Mouse (Mus musculus): ENCODE results near the gene Tmem131. TPM values are rescaled to one million over a fixed set of nuclear protein-coding genes. Genes with fewer than 3 reads are reported as not detected.
"Not testable (repeated sequence)": the region's sequence is repeated elsewhere in the genome, so short reads cannot be mapped to it uniquely, and the experiment has no call there.

Gene Tmem131
- polyA plus RNA-seq, 1 experiment from 2014 or later, result 12.1 TPM

DNA sequence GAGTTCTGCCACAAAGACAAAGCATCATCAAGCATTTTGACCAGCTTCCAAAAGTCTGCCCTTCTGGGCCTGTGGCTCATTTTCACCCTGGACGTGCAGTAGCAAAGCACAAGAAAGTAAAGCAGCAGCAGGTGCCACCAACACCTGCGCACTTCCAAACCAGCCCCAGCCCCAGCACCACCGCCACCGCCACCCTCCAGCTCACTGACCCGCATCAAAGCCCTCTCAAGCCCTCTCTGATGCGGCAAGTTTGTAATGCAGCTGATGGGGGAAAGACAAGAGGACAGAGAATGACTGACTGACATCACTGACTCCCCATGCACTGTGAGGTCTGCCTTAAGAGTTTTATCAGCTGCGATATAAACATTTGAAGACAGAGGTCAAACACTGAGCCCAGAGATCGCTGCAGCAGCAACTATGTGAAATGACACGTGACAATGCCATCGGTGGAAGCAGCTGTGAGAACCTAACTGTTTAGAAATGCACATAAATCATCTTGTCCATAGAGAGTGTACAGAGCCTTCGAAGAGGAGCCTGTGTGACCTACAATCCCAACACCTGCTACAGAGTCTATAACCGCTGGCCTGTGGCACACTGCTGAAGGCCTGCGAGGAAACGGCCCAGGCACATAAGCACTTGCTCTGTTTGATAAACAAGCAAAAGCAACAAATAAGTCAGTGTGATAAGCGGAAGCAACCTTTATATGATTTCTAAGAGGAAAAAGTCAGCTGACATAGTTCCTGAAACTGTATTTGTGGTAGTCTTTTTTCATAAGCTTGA is 21.7 kb downstream of the Tmem131 start:
- 71% methylated on average over 15 of the region's 15 CpGs for WGBS
- no peaks in the 10 kb centered on the region for H3K36me3 ChIP-seq
- H3K27me3 ChIP-seq (ENCODE audit: insufficient read depth, poor library complexity, severe bottlenecking), result no peaks in the 10 kb centered on the region
- H3K9me3 ChIP-seq, result no peaks in the 10 kb centered on the region
- no peak overlapping the region for H3K4me3 ChIP-seq
- H3K27ac ChIP-seq, result peak overlapping the region; percentile 42; the same call in 1 of the 2 replicates
- DNase-seq (ENCODE audit: low spot score), result no peak
- H3K4me1 ChIP-seq, result peaks cover 74% of the 10 kb centered on the region

DNA sequence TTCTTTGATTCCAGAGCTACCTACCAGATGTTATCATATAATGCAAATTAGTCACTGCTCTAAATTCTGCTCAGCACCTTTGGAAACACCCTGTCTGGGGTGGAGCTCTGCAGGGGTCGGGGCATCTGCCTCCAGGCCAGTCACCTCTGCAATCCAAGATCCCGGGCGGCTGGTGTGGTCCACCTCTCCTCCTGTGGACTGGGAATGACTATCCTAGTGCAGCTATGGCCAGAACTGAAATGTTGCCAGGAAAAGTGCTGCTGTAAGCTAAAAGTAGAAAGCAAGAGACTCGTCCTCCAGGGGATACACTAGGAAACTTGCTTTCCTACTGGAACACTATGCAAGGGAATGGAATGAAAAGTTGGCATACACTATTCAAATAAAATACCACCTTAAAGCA is 22.7 kb downstream of the Tmem131 start:
- H3K4me3 ChIP-seq, result no peak overlapping the region; the same call in 1 of the 2 replicates
- no peaks in the 10 kb centered on the region for H3K27me3 ChIP-seq (ENCODE audit: insufficient read depth, poor library complexity, severe bottlenecking)
- H3K36me3 ChIP-seq, result no peaks in the 10 kb centered on the region
- H3K9me3 ChIP-seq, result no peaks in the 10 kb centered on the region
- H3K4me1 ChIP-seq, result peaks cover 68% of the 10 kb centered on the region
- WGBS, result 21% methylated on average over 4 of the region's 4 CpGs
- no peak for DNase-seq (ENCODE audit: low spot score)
- H3K27ac ChIP-seq, result peak overlapping the region; percentile 63

DNA sequence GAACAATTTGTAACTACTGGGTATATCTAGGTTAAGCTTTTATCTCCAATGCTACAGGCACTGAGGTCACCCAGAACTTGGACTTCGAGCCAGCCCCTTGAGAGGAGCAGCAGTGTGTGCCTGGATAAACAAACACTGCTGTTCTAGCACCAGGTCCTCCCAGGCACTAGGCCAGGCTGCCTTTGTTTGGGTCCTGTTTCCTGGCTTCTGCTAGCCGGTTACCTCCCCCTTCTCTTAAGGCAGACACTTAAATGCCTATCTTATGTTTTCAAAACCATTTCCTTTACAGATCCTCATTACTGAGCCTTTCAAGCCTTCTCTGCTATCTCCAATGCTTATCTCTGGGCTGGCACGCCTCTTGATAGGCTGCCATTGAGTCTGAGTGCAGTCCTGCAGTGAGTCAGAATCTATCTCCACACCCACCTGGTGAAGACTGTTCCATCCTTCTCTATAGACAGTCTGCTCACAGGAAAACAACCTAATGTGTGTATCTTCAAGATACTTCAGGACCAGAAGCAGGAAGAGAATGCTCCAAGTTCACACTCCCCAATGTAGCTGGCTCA is 23.2 kb downstream of the Tmem131 start:
- Histone ChIP-seq H3K4me3 (no peak overlapping the region; the same call in 1 of the 2 replicates), H3K4me1 (peaks cover 71% of the 10 kb centered on the region), H3K27ac (peak overlapping the region; percentile 63), H3K9me3 (no peaks in the 10 kb centered on the region), H3K36me3 (no peaks in the 10 kb centered on the region), H3K27me3 (ENCODE audit: insufficient read depth, poor library complexity, severe bottlenecking) (no peaks in the 10 kb centered on the region)
- 6% methylated on average over 3 of the region's 3 CpGs for WGBS
- peak; percentile 92 for DNase-seq (ENCODE audit: low spot score)

DNA sequence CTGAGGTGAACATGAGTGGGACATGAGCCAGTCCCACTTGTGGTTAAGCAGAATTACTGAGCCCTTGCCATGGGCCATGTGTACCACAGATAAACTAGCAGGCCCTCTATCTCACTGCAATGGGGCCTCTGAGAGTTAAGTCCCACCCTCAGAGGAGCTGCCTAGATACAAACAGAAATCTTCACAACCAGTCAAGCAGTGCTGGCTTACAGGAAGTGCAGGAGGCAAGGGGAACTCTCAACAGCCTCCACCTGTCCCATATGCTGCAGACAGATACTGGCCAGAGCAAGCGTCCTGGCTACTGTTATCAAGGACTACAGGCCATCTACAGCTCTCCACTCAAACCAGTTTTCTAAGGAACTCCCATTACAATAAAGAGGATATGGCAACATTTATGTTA is 23.7 kb downstream of the Tmem131 start:
- H3K27me3 ChIP-seq (ENCODE audit: insufficient read depth, poor library complexity, severe bottlenecking), result no peaks in the 10 kb centered on the region
- 9% methylated on average over 1 of the region's 1 CpGs for WGBS
- H3K36me3 ChIP-seq, result no peaks in the 10 kb centered on the region
- 0 out of 2 replicates have a peak overlapping the region, but pooled peaks have one; percentile 3 for H3K4me3 ChIP-seq
- peak; percentile 96 for DNase-seq (ENCODE audit: low spot score)
- H3K27ac ChIP-seq, result peak overlapping the region; percentile 63
- peaks cover 70% of the 10 kb centered on the region for H3K4me1 ChIP-seq
- no peaks in the 10 kb centered on the region for H3K9me3 ChIP-seq

DNA sequence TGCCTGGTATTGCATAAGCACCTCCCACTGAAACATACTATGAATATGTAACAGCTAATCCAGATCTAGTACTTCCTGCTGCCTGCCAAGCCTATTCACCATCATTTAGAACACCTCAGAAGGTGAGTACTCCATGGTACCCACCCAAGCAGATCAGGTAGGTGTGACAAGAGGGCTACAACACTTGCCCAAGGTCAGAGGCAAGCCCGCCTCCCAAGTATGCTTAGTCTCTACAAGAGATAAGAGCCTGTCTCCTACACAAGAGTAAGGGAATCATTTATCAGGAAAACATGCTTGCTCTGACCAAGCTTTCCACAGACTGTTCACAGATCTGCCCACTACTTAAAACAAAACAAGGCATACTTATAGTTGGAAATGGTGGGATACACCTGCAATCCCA is 26.0 kb downstream of the Tmem131 start:
- no peak overlapping the region for H3K4me3 ChIP-seq
- WGBS, result 24% methylated on average over 1 of the region's 1 CpGs
- no peaks in the 10 kb centered on the region for H3K27me3 ChIP-seq (ENCODE audit: insufficient read depth, poor library complexity, severe bottlenecking)
- no peak overlapping the region for H3K27ac ChIP-seq
- peaks cover 58% of the 10 kb centered on the region for H3K4me1 ChIP-seq
- no peaks in the 10 kb centered on the region for H3K36me3 ChIP-seq
- H3K9me3 ChIP-seq, result no peaks in the 10 kb centered on the region
- DNase-seq (ENCODE audit: low spot score), result no peak

DNA sequence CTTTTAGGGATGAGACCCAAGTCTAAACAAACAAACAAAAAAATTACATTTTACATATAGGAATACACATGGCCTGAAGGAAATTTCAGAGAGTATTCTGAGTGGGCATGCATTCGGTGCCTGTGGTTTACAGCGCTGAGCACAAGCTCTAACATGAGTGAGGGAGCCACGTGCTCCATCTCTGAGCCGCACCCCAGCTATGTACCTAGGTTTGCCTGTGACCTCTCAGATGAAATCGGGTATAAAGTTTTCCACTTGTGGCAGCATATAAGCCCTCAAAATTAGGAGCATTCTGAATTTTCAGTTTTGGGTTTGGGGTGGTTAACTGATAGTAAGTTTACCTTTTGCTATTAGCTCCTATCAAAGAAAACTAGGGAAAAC is 28.3 kb downstream of the Tmem131 start:
- 85% methylated on average over 5 of the region's 5 CpGs for WGBS
- DNase-seq (ENCODE audit: low spot score), result no peak
- 0 out of 2 replicates have a peak overlapping the region, but pooled peaks have one; percentile 29 for H3K27ac ChIP-seq
- no peaks in the 10 kb centered on the region for H3K36me3 ChIP-seq
- H3K9me3 ChIP-seq, result no peaks in the 10 kb centered on the region
- no peak overlapping the region for H3K4me3 ChIP-seq
- H3K27me3 ChIP-seq (ENCODE audit: insufficient read depth, poor library complexity, severe bottlenecking), result no peaks in the 10 kb centered on the region
- peaks cover 39% of the 10 kb centered on the region for H3K4me1 ChIP-seq

DNA sequence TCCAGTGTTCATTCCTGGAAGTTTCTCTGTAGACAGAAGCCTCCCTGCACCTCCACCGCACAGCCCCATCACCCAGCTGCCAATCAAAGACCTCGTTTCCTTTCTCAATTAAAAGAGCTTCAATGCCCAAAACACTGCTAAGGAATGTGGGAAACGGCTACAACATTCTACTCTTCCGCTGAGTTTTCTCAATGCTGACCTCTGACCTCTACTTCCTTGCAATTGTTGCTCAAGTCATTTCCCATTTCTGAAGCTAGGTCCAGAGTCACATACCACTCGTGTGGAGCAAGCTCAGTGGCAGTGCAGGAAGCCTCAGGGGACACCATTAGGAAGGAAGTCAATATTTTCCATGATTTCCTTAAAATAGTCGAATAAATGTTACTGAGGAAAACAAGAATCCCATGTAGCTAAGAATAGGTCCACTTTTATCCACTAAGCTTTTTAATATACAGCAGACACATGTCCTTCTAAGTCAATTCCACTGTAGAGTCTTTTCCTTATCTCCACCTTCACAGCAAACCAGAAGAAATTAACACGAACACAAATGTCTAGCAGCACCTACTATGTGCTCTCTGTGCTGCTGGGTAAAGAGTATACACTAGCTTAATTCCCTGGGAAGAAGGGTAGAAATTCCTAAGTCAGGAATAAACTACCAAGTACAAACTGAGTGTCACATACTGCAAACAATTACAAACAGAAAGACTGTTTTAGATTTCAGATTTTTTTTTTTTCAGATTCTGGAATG is 28.8 kb downstream of the Tmem131 start:
- Histone ChIP-seq H3K4me1 (peaks cover 33% of the 10 kb centered on the region), H3K9me3 (no peaks in the 10 kb centered on the region), H3K4me3 (no peak overlapping the region), H3K36me3 (no peaks in the 10 kb centered on the region), H3K27ac (no peak overlapping the region), H3K27me3 (ENCODE audit: insufficient read depth, poor library complexity, severe bottlenecking) (no peaks in the 10 kb centered on the region)
- WGBS, result 43% methylated on average over 7 of the region's 7 CpGs
- DNase-seq (ENCODE audit: low spot score), result no peak

DNA sequence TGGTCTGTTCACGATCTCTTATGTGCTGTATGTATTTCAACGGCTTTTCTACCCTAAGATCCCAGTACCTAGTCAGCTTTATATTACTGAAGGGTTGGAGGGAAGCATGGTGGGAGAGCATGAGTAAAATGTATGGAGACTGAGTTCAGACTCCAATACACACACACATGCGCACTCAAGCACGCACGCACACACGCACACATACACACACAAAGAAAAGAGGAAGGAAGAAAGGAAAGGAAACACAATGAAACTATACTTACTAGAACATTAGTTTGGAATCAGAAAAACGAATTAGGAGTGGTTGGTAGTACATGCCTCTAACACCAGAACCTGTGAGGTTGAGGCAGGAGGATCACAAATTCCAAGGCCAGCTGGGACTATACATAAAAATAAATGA is 29.7 kb downstream of the Tmem131 start:
- no peaks in the 10 kb centered on the region for H3K9me3 ChIP-seq
- 92% methylated on average over 7 of the region's 7 CpGs for WGBS
- no peak overlapping the region for H3K4me3 ChIP-seq
- H3K36me3 ChIP-seq, result no peaks in the 10 kb centered on the region
- H3K27me3 ChIP-seq (ENCODE audit: insufficient read depth, poor library complexity, severe bottlenecking), result no peaks in the 10 kb centered on the region
- DNase-seq (ENCODE audit: low spot score), result no peak
- H3K4me1 ChIP-seq, result peaks cover 25% of the 10 kb centered on the region
- H3K27ac ChIP-seq, result no peak overlapping the region

DNA sequence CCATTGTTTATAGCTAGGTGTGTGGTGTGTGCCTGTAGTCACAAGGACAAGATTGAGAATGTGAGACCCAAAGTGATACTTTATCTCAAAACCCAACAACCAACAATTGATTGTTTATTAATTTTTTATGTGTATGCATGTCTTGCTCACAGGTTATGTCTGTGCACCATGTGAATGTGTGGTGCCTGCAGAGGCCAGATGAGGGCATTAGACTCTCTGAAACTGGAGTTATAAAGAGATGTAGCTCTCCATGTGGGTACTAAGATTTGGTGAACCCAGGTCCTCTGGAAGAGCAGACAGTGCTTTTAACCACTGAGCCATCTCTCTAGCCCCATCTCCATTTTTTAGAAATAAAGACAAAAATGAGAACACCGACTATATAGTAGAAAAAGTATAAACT is 31.2 kb downstream of the Tmem131 start:
- whole genome bisulfite sequencing, result 91% methylated on average over 1 of the region's 1 CpGs
- Histone ChIP-seq H3K4me3 (no peak overlapping the region), H3K4me1 (peaks cover 10% of the 10 kb centered on the region), H3K27me3 (ENCODE audit: insufficient read depth, poor library complexity, severe bottlenecking) (no peaks in the 10 kb centered on the region), H3K36me3 (0 out of 2 replicates have a peak, but pooled peaks cover 1% of the 10 kb centered on the region), H3K27ac (no peak overlapping the region), H3K9me3 (no peaks in the 10 kb centered on the region)
- DNase-seq (ENCODE audit: low spot score), result no peak

DNA sequence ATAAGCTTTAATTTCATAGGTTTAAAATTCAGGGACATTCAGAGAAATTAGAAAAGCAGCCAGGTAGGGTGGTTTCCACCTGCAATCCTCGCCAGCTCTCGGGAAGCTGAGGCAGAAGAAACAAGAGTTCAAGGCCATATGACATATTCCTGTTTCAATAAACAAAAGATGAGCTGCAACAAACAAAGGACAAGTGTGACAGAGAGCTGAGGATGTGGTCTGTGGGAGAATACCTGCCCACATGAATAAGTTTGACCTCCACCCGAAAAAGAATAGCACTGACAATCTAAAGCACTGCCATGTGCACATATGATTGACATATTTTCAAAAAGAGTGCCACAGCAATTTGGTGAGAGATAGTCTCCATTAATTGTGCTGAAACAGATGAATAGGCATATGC is 31.9 kb downstream of the Tmem131 start:
- no peaks in the 10 kb centered on the region for H3K9me3 ChIP-seq
- 91% methylated on average over 3 of the region's 3 CpGs for WGBS
- DNase-seq (ENCODE audit: low spot score), result no peak
- no peaks in the 10 kb centered on the region for H3K27me3 ChIP-seq (ENCODE audit: insufficient read depth, poor library complexity, severe bottlenecking)
- H3K36me3 ChIP-seq, result 0 out of 2 replicates have a peak, but pooled peaks cover 5% of the 10 kb centered on the region
- H3K27ac ChIP-seq, result no peak overlapping the region
- no peak overlapping the region for H3K4me3 ChIP-seq
- H3K4me1 ChIP-seq, result peaks cover 9% of the 10 kb centered on the region; the same call in 1 of the 2 replicates

DNA sequence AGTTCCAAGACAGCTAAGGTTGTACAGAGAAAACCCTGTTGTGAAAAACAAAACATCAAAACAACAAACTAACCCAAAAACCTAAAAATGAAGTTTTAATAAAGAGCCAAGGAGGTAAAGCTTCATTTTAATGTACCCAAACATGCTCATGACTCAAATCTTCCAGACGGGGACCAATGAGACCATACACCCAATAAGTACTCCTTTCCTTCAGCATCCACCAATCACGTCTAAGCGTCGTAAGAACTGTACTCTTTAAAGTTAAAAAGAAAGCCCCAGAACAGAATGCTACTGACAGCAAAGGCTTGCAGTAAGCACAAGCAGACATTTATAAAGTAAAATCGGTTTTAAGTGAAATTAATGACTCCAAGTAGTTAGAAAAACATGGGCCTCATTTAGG is 33.1 kb downstream of the Tmem131 start:
- 87% methylated on average over 5 of the region's 5 CpGs for WGBS

DNA sequence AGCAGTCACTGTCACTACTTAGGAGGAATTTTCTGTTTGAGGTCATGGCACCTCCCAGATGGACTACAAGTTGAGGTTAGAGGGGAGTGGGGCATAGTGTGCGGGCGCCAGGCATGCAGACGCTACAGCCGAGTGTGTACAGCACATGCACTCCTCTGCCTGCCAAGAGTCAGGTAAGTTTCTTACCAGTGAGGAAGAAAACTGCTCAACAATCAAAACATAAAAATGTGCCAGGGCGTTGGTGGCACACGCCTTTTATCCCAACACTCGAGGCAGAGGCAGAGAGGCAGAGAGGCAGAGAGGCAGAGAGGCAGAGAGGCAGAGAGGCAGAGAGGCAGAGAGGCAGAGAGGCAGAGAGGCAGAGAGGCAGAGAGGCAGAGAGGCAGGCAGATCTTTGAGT is 33.5 kb downstream of the Tmem131 start:
- peaks cover 13% of the 10 kb centered on the region; the same call in 1 of the 2 replicates for H3K4me1 ChIP-seq
- not testable (repeated sequence) for DNase-seq (ENCODE audit: low spot score); H3K9me3 ChIP-seq; H3K4me3 ChIP-seq; H3K27me3 ChIP-seq (ENCODE audit: insufficient read depth, poor library complexity, severe bottlenecking); H3K36me3 ChIP-seq; H3K27ac ChIP-seq
- 85% methylated on average over 7 of the region's 7 CpGs for WGBS

More for the DNA sequence above, 33.1 kb downstream of the Tmem131 start:
- Histone ChIP-seq H3K27ac (no peak overlapping the region), H3K27me3 (ENCODE audit: insufficient read depth, poor library complexity, severe bottlenecking) (no peaks in the 10 kb centered on the region), H3K9me3 (no peaks in the 10 kb centered on the region), H3K4me1 (peaks cover 9% of the 10 kb centered on the region; the same call in 1 of the 2 replicates), H3K4me3 (no peak overlapping the region), H3K36me3 (0 out of 2 replicates have a peak, but pooled peaks cover 5% of the 10 kb centered on the region)
- no peak for DNase-seq (ENCODE audit: low spot score)

DNA sequence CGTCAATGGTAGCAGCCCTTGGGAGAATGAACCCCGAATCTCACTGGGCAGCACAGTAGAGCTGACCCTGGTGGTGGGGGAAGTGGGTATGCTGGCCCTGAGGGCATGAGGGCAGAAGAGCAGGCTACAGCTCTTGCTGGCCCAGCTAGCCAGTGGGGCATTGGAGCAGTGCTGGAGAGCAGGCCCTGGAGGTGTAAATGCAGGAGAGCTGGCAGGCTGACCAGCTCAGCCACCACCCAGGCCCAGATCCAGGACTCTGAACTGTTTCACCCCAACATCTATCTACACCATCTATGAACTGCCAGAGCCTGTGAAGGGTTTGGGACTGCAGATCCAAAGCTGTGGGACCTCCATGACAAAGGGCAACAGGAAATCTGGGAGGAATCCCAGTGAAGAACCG is 38.2 kb downstream of the Tmem131 start:
- Histone ChIP-seq H3K4me1 (peaks cover 10% of the 10 kb centered on the region; the same call in 1 of the 2 replicates), H3K27ac (peak overlapping the region; percentile 10; the same call in 1 of the 2 replicates), H3K9me3 (no peaks in the 10 kb centered on the region), H3K36me3 (0 out of 2 replicates have a peak, but pooled peaks cover 7% of the 10 kb centered on the region), H3K27me3 (ENCODE audit: insufficient read depth, poor library complexity, severe bottlenecking) (no peaks in the 10 kb centered on the region), H3K4me3 (no peak overlapping the region)
- DNase-seq (ENCODE audit: low spot score), result peak; percentile 71
- WGBS, result 87% methylated on average over 3 of the region's 3 CpGs

All from heart, embryonic 10.5 days (tissue).